Mouse (Mus musculus) kidney, adult 2 months (tissue): Measurements from ENCODE around the gene Lrch4. TPM values are rescaled to one million over a fixed set of nuclear protein-coding genes. Genes with fewer than 3 reads are reported as not detected.
A peak's percentile ranks its signal among the peaks of the same experiment; 100 is the strongest.

Experiments
- DNase-seq: peaks from one replicate; pipeline ENCODE4 v3.0.0; 2021
- H3K27ac ChIP-seq: fragments of 200-500 bp; 2 replicates; pipeline ENCODE4 v1.5.1; 2012; ENCODE audit warnings: low read depth, low read length, control low read depth, inconsistent platforms; ENCODE audit not compliant: insufficient read depth
- H3K27me3 ChIP-seq: fragments of 200-500 bp; replicated peaks from 2 replicates; pipeline ENCODE4 v1.6.1; 2012; ENCODE audit warnings: mild to moderate bottlenecking, moderate library complexity, low read length, inconsistent platforms; ENCODE audit not compliant: control insufficient read depth, insufficient read depth
- H3K36me3 ChIP-seq: fragments of 200-500 bp; 2 replicates; pipeline ENCODE4 v1.6.1; 2012; ENCODE audit warnings: mild to moderate bottlenecking, moderate library complexity, low read length, inconsistent platforms; ENCODE audit not compliant: control insufficient read depth, insufficient read depth
- H3K4me1 ChIP-seq: fragments of 200-500 bp; 2 replicates; pipeline ENCODE4 v1.6.1; 2011; ENCODE audit warnings: low read length; ENCODE audit not compliant: control insufficient read depth, insufficient read depth
- H3K4me3 ChIP-seq: fragments of 200-500 bp; 2 replicates; pipeline ENCODE4 v1.5.1; 2011; ENCODE audit warnings: mild to moderate bottlenecking, low read depth, low read length, control low read depth; ENCODE audit not compliant: insufficient read depth
- CTCF ChIP-seq: fragments of 200-500 bp; conservative IDR thresholded peaks from 2 replicates; pipeline ENCODE4 v1.5.1; 2011; ENCODE audit warnings: low read depth, mild to moderate bottlenecking, control low read depth, low read length, moderate library complexity, mixed read lengths; ENCODE audit not compliant: insufficient read depth, insufficient read length
- POLR2A ChIP-seq: fragments of 200-500 bp; IDR thresholded peaks from one replicate; pipeline ENCODE4 v1.6.1; 2011; ENCODE audit warnings: low read depth, low read length, control low read depth
- WGBS: fragments of 180-500 bp; shearing (Covaris S2); methylation state at CpG from one replicate; pipeline ENCODE4 v1.1.7; 2018; 5-methylcytosine and 5-hydroxymethylcytosine counted together
- polyA plus RNA-seq: library from polyadenylated mRNA; depleted of rRNA; stranded (reverse); fragments of >200 nt; gene quantifications from 2 replicates; pipeline ENCODE4 v1.2.3, GENCODE M21; 2012

The Lrch4 gene
- polyA plus RNA-seq, 1 experiment: 45.5 TPM

- Histone ChIP-seq H3K27ac (no peak overlapping the region), H3K4me3 (no peak overlapping the region), H3K27me3 (no peaks in the 10 kb centered on the region), H3K4me1 (peaks cover 11% of the 10 kb centered on the region), H3K36me3 (no peaks in the 10 kb centered on the region)
- 63% methylated on average over 3 of the region's 3 CpGs for WGBS
- DNase-seq: peak; percentile 70
- no peak for TF ChIP-seq POLR2A
- TF ChIP-seq CTCF: no peak
Observed at GRCm38 (mm10) chr5:137678736-137679135, 49.8 kb downstream of the Lrch4 start.

GRCm38 (mm10) chr5:137679726-137680125 lies 50.8 kb downstream of the Lrch4 start:
- WGBS: 55% methylated on average over 4 of the region's 4 CpGs
- H3K27me3 ChIP-seq: no peaks in the 10 kb centered on the region
- H3K27ac ChIP-seq: no peak overlapping the region; the same call in 1 of the 2 replicates
- TF ChIP-seq CTCF: no peak
- no peak for TF ChIP-seq POLR2A
- H3K4me1 ChIP-seq: peaks cover 8% of the 10 kb centered on the region
- H3K36me3 ChIP-seq: no peaks in the 10 kb centered on the region
- DNase-seq: peak; percentile 25
- no peak overlapping the region for H3K4me3 ChIP-seq

GRCm38 (mm10) chr5:137682526-137682925 lies 53.6 kb downstream of the Lrch4 start:
- H3K4me3 ChIP-seq: no peak overlapping the region
- DNase-seq: no peak
- peaks cover 7% of the 10 kb centered on the region; the same call in 1 of the 2 replicates for H3K4me1 ChIP-seq
- no peaks in the 10 kb centered on the region for H3K27me3 ChIP-seq
- 81% methylated on average over 6 of the region's 6 CpGs for WGBS
- no peaks in the 10 kb centered on the region for H3K36me3 ChIP-seq
- TF ChIP-seq CTCF (no peak), POLR2A (no peak)
- no peak overlapping the region for H3K27ac ChIP-seq

- no peaks in the 10 kb centered on the region for H3K36me3 ChIP-seq
- peak; percentile 66 for DNase-seq
- H3K4me1 ChIP-seq: peaks cover 7% of the 10 kb centered on the region; the same call in 1 of the 2 replicates
- 6% methylated on average over 28 of the region's 28 CpGs for WGBS
- no peaks in the 10 kb centered on the region for H3K27me3 ChIP-seq
- H3K4me3 ChIP-seq: peak overlapping the region; percentile 74
- H3K27ac ChIP-seq: peak overlapping the region; percentile 57
- TF ChIP-seq CTCF: no peak
- TF ChIP-seq POLR2A: no peak
Observed at GRCm38 (mm10) chr5:137683388-137684293, 54.7 kb downstream of the Lrch4 start.

GRCm38 (mm10) chr5:137684294-137685123 lies 55.6 kb downstream of the Lrch4 start, which contains the start of gene Agfg2:
Agfg2 (minus strand) TSS chr5:137684726.
- WGBS: 1% methylated on average over 61 of the region's 62 CpGs
- Histone ChIP-seq H3K4me3 (peak within 1 kb of the TSS; percentile 74), H3K27me3 (no peaks in the 10 kb centered on the region), H3K27ac (peak within 1 kb of the TSS; percentile 57), H3K4me1 (peaks cover 7% of the 10 kb centered on the region; the same call in 1 of the 2 replicates), H3K36me3 (no peaks in the 10 kb centered on the region)
- TF ChIP-seq POLR2A (peak; percentile 32), CTCF (no peak)
- peak; percentile 100 for DNase-seq

- Histone ChIP-seq H3K36me3 (no peaks in the 10 kb centered on the region), H3K27ac (no peak overlapping the region), H3K27me3 (no peaks in the 10 kb centered on the region), H3K4me3 (no peak overlapping the region), H3K4me1 (peaks cover 7% of the 10 kb centered on the region; the same call in 1 of the 2 replicates)
- no peak for DNase-seq
- 95% methylated on average over 3 of the region's 3 CpGs for WGBS
- TF ChIP-seq POLR2A (no peak), CTCF (no peak)
Observed at GRCm38 (mm10) chr5:137685653-137686052, 56.7 kb downstream of the Lrch4 start.
